Mouse (Mus musculus) granulocyte monocyte progenitor cell, adult 5-6 weeks (primary cell): Measurements from ENCODE around the gene Ikzf2. TPM values are rescaled to one million over a fixed set of nuclear protein-coding genes. Genes with fewer than 3 reads are reported as not detected.

Experiments used
- ATAC-seq: replicated peaks from 2 replicates; pipeline ENCODE4 v1.8.0; 2016; ENCODE audit warnings: mild to moderate bottlenecking, moderate TSS enrichment, inconsistent platforms; ENCODE audit not compliant: poor library complexity, severe bottlenecking
- total RNA-seq, 2 experiments: library from RNA; stranded (forward) in 1 of 2; stranded (reverse) in 1 of 2; fragments of 200-712, 200-1000 nt in 1 of 2; fragments of >200 nt in 1 of 2; fragmentation: Nextera tagmentation in 1 of 2; gene quantifications; 2 replicates each; pipeline ENCODE4 v1.2.3; 2014 to 2017

The Ikzf2 gene
- total RNA-seq, 2 experiments from 2014 or later, result 11.9 to 13.0 TPM

DNA sequence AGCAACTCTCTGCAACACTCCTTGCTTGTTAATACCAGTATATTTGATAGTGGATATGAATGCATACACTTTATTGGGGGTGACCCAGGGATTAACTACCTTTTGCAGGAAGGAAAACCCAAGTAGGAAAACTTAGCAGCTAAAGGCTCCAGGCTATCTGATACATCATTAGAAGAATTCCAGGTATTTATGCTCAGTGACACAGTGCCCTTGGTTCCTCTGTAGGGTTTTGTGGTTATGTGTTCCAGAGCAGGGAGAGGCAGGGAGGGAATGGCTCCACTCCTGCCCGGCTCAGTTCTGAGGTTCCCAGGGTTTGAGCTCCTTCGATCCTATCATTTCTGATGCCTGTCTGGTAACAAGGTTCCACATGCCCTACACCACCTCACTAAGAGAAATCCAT, 165.4 kb downstream of the Ikzf2 start:
- ATAC-seq, result no peak

DNA sequence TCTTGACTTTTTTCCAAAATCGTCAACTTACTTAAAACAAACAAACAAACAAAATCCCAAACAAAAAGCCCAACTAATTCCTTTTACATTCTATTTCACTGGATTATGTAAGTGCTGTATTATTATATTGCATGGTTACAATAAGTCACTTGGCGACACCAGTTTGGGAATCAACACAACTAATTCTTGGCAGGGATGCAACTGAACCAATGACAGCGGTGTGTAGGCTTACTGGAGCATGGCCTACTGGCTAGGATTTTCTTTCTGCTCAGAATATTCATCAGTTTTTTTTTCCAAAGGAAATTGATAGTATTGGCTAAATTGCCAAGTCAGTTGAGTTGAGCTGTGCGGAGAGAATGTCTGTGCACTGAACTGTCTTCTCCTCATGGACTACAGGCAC, 167.7 kb downstream of the Ikzf2 start:
- ATAC-seq, result no peak

DNA sequence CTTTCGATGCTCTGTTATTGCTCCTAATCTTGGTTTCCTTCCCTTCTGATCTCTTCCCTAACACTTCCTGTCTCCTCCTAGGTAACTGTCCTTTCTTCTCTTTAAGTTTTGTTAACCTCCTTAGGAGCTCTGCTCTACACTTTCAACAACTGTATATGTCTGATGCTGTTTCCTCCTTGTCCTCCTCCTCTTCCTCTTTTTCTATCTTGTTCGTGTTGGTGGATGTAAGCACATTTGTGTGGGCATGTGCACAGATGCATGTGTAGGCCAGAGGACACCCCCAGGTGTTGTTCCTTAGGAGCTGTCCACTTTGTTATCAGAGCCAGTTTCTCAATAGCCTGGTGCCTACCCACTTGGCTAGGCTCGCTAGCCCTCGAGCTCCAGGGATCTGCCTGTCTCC, 169.0 kb downstream of the Ikzf2 start:
- peak; percentile 56 for ATAC-seq

DNA sequence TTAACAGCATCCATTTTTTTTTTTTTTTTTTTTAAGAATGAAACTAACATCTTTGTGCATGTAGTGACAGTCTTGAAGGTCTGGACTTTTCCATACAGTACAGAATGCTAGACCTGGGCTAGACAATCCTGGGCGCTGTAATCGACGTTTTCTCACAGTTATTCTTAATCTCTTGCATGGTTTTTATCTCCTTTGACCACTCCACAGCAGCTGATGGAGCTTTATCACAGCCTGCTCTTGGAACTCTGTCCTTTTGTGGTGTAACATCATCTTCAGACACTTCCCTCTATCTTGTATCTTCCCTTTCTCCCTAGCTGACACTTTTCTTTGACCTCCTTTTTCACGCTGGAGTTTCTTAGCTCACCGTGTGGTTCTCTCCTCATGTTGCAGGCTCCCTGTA, 170.9 kb downstream of the Ikzf2 start:
- ATAC-seq, result no peak

DNA sequence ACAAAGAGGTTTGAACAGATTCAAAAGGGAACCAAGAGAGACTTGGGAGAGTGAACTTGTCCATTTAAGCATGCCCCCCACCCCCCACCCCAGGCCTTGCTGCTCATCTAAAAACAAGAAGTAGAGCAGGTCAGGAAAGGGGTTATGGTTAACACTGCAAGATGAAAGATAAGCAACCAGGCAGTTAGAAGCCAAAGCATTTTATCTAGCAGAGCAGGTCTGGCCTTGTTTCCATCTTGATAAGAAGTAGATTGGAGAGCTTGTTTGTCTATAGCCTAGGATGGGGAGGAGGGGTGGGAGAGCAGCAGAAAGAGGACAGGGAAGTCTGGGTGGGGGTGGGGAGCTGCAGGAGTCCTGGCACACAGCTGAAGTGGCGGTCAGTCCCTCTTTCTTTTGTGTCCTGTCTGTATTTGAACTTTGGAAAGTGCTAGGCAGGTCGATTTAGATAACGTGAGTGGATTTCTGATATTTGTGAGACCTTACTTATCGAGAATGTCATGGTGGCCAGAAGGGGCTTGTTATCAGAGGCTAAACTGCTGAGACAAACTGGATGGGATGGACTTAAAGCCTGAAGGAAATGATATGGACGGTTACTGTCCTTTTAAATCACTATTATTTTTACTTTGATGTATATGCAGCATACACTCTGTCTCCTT, 173.3 kb downstream of the Ikzf2 start:
- ATAC-seq, result peak; percentile 77

DNA sequence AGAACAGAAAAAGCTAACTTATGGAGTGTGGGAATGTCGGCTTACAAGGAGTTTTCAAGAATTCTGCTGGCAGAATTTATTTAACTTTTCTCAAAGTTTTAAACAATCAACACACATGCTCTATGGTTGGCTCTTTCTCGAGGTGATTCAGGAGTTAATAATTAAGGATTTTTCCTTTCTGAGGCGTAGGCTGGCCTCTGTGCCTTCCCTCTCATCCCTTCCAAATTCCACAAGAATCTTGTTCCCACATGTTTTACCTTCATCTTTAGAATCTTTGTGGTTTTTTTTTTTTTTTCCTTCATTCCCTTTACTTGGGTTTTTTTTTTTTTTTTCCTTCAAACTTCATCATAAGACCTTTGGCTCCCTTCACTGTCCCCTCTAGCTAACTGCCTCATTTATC, 178.8 kb downstream of the Ikzf2 start:
- no peak for ATAC-seq

DNA sequence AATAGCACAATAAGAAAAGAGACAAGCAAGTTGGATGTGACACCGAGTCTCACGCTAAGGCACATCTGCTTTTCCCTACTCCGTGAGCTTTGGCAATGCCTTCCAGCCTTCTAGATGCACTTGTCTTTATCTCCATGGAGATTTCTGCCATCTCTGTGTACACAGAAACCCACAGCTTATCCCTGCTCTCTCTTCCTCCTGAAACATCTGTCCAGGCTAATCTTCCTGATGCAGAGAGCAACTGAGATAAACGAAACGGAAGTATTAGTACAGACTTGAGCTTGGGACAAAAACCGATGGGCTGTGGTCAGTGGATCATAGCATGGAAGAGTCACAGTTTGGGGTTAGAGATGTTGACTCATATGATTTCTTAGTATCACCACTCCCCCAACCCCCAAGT, 179.5 kb downstream of the Ikzf2 start:
- peak; percentile 55 for ATAC-seq

DNA sequence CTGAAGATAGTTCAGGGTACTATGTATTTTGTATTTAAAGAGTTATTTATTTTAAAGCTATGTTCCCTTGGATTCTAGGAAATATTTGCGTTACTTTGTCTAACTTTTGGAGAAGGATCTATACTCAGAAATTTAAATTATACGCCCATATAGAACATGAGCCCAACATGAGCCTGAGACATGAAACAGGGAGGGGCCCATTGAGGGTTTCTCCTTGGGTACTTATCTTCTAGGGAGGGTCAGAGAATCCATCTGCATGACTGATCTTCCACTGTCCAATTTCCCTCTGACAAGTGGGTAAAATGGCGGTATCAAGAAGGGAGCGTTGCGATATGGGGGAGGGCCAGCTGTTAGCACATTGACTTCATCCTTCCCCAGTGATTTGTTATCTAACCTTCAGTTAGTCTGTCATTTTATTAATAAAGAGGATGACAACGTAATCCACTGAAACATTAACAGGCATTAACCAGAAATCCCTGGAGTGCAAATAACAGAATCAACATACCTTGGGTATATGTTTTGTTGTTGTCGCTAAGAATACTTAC, 180.4 kb downstream of the Ikzf2 start:
- ATAC-seq, result no peak

DNA sequence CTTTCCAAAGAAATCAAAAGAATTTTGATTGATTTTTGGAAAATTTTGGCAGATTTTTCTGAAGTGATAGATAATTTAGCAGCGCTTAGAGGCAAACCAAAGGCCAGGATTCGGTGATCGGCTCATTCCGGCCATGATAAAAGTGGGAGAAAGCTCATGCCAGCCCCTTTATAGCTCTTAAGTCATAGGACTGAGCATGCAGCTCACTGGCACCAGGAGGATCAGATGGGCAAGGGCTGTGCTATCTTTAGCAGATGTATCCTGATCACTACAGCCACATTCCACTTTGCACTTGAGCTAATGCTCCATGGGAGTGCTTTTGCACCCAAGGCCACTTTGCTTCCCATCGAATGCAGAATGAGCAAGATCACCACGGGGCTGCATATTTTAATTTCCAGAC, 181.0 kb downstream of the Ikzf2 start:
- ATAC-seq, result no peak

DNA sequence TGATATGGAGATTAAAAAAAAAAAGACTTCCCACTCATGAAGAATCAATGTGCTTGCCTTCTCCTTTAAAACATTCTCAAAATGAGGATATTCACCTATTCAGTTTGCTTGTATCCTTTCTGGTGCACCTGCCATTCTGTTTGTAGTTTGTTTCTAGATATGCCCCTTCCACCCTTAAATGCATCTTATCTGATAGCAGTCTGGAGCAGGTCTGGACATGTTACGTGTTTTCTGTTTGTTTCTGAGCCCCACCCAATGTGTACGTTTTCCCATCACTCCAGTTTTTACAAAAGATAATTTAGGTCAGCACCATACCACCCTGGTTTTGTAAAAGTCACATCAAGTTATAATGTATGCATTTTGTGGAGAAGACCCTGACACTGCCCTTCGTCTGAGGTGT, 186.7 kb downstream of the Ikzf2 start:
- ATAC-seq, result no peak

DNA sequence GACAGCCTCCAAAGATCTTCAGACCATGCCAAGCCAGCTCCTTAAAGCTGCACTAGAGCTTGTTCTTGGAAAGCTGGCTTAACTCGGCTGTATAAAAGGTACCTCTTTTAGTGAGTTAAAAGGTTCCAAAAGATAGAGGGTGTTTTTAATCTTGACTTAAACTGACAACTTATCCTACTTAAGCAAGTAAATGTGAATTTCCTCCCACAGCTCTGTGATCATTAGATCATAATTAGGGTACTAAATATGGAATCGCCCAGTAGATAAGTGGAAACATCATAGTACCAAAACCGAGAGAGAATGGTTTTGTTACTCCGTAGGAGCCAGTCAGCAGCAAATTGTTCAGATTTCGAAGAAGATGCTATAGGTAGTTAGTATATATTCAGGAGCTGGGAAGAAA, 187.4 kb downstream of the Ikzf2 start:
- ATAC-seq, result no peak

DNA sequence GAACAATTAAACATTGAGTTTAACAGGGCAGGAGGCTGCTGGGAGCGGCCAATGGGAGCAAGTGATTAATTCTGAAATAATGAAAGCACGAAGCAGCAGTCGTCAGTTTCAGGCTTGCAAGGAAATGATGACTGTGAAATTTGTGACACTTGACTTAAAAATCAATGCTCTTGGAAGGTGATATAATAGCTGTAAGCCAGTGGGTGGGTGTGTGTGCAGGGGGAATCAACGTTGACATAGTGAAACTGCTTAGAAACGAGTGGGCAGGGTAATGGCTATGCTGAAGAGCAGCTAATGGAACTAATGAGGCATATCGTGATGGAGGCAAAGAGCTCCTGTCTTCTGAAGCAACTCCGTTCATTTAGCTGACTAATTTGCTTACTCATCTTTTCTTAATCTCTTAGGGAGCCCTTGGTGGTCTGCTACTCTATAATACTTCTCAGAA, 188.2 kb downstream of the Ikzf2 start:
- ATAC-seq, result peak; percentile 45

DNA sequence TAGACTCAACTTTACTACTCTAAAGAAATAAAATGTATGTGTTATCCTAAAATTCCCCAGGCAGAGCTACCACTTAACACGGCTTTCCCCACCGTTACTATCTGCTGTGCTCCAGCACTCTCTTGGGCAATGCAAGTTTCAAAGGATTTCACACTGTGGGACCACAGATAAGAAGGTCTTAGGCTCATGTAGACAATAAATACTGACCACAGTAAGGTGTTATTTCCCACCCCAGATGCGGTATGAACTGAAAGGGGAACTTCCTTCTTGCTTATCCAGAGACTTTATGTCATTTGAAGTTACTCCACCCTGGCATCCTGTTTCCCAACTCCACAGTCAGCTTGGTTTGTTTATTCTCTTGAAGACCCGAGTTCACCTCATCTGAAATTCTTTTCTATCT, 191.0 kb downstream of the Ikzf2 start:
- peak; percentile 90 for ATAC-seq

DNA sequence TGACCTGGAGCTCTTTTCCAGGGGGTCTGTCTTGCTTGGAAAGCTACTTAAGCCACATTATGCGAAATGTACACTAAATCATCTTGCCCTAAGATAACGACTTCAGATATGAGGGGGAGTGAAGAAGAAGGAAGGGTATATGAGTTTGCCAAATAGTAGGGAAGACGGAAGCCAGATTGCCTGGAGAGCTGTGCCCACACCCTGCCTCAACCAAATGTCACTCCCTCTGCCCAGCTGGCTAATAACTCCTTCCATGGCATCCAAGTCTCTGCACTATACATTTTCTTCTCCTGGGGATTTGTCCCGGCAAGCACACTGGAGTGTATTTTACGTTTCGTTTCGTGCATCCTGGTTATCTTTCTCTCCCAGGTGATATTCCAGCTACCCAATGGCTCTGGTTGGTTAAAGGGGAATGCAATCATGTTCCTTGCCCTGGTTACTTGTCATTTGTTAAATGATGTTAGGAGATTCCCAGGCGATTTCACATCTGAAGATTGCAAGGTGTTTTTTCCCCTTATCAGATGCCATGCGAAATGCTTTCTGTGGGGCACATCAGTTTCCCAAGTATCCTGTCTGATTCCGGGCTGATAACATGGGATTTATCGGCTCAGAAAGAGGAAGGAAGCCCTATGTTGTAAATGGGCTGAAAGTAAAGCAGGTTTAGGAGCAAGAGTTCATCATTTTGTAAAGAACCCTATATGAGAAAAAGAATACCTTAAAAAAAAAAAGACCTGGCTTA, 193.6 kb downstream of the Ikzf2 start:
- ATAC-seq, result peak; percentile 28

DNA sequence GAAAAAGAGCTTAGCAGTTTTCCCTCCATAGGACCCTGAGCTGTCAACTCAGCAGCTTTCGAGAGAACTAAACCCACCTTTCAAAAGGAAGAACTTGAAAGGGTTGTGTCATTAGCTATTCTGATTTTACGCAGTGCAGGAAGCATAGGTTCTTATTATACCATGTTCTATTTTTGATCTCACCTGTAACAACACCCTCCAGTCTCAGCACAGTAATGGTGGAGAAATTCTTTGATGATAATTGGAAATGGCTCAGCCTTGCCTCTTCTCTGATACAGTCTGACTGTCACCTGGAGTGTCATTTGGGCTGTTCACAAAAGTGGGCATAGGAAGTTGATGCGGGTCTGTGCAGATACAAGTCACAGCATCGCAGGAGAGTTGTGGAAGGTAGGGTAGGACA, 195.0 kb downstream of the Ikzf2 start:
- ATAC-seq, result no peak

DNA sequence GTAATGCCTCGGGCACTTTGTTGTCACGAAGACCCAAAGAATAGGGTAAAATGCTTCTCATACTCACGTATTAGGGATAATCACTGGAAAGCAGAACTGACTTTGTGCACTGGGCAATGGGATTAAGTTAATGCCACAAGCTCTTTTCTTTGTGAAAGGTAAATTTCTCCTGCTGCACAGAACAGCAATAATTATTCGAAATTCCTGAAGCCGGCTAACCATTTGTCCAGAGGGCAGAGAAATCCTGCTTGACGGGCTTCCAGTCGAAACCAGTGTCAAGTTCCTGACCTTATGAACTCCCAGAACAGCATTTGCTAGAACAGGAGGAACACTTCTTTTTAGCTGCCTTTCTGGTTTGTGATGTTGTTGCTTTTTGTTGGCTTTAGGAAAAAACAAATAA, 198.0 kb downstream of the Ikzf2 start:
- ATAC-seq, result no peak

DNA sequence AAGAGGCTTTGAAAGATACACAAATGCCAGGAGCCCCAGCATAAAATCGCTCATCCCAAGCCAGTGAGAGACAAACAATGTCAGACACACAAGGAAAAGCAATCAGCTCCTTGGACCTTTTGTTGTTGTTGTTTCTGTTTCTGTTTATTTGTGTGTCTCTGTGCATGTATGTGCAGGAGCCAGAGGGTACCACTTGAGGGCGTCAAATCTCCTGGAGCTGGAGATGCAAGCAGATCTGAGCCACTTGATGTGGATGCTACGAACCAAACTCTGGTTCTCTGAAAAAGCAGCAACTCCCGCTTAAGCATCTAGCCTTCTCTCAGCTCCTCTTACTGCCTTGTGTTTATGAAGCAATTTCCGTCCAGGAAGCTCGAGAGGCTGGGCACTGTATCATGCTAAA, 198.4 kb downstream of the Ikzf2 start:
- no peak for ATAC-seq

Other genes with a start within 250 kb of the Ikzf2 start
- gene Spag16, start 139.7 kb upstream of the Ikzf2 start, total RNA-seq (2014; fragmentation: Nextera tagmentation), result not detected in 2 replicates
- gene Spag16, start 139.7 kb upstream of the Ikzf2 start, total RNA-seq (2017), result not detected in 2 replicates